Mouse (Mus musculus) embryonic fibroblast, embryonic 13.5 days (primary cell): ENCODE measurements around the gene Gm45837. TPM values are rescaled to one million over a fixed set of nuclear protein-coding genes. Genes with fewer than 3 reads are reported as not detected.

ENCODE experiments used
- H3K27ac ChIP-seq: 2 replicates; pipeline ENCODE4 v1.5.1; 2012; ENCODE audit warnings: low read length, control low read depth, inconsistent platforms; ENCODE audit not compliant: insufficient read depth
- H3K4me1 ChIP-seq: 2 replicates; pipeline ENCODE4 v1.6.1; 2011; ENCODE audit warnings: low read length; ENCODE audit not compliant: control insufficient read depth, insufficient read depth
- H3K4me3 ChIP-seq: 2 replicates; pipeline ENCODE4 v1.5.1; 2011; ENCODE audit warnings: mild to moderate bottlenecking, control low read depth, low read length; ENCODE audit not compliant: insufficient read depth
- CTCF ChIP-seq: IDR thresholded peaks from 2 replicates; pipeline ENCODE4 v1.5.1; 2011; ENCODE audit warnings: mild to moderate bottlenecking, control low read depth, low read length, moderate library complexity, borderline replicate concordance; ENCODE audit not compliant: insufficient read depth
- POLR2A ChIP-seq: IDR thresholded peaks from 2 replicates; pipeline ENCODE4 v1.6.1; 2011; ENCODE audit warnings: low read depth, mild to moderate bottlenecking, control low read depth, low read length, moderate library complexity
- polyA plus RNA-seq: library from polyadenylated mRNA; stranded (reverse); fragments of >200 nt; gene quantifications from 2 replicates; pipeline ENCODE4 v1.2.4, GENCODE M21; 2011; ENCODE audit warnings: low read depth; ENCODE audit not compliant: missing spikeins, insufficient read length

The Gm45837 gene
- 0.54 and 0.95 TPM in 2 replicates for polyA plus RNA-seq

DNA sequence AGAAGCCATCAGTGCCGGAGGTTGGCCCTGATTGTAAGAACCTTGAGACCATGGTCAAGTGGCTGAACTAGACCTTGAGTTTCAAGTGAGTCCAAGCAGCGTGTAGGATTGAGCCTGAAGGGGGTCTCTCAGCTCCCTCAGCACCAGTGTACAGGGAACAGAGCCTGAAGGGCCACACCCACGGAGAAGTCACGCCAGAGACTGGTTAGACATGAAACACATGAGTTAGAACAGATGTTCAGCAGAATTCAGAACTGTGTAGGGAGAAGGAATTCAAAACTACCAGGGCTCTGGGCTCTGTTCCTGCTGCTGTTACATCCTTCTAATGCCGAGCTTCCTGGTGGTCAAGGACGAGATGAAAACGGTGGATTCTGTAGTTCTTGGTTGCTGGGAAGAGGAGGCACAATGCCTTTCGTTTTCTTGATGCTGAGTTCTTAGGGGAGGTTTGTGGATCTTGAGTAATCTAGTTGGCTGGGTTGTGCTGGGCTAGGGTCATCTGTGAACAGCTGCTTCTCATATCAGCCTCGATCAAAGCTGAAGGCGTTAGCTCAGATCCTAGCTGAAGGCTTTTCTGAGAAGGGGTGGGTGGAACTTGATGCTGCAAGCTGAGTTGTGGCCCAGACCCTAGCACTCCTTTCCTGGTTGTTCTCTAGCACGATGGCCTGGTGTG is at the start of gene Gm45837:
TSS of gene Gm45837 (plus strand) at position 620 of the 670 bp plus-strand sequence.
- Histone ChIP-seq H3K4me3 (no peak within 1 kb of the TSS), H3K27ac (no peak within 1 kb of the TSS)
- TF ChIP-seq POLR2A (no peak), CTCF (no peak)

GRCm38 (mm10) chr7:101361021-101361420 is 49.7 kb upstream of the Gm45837 start:
- Histone ChIP-seq H3K4me1 (no peaks in the 10 kb centered on the region), H3K27ac (no peak overlapping the region), H3K4me3 (no peak overlapping the region)
- TF ChIP-seq CTCF (no peak), POLR2A (no peak)

More for the DNA sequence above, at the start of gene Gm45837:
- H3K4me1 ChIP-seq, result peaks cover 3% of the 10 kb centered on the region; the same call in 1 of the 2 replicates

DNA sequence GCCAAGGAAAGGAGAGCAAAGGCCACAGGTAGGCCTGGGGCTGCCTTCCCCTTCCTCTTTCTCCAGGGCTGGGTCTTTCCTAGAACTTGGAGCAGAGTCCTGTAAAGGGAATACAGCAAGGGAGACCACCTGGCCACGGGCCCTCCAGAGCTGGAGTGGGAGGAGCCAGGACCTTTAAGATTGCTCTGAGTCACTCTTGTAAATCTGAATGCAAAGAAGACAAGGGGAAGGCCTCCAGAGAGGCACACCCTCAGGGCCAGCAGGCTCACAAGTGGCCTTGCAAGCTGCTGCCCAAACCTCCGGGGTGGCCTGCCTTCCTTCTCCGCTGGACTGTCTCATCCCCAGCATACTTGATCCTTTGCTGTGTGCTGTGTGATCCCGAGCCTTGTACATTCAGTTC is 48.9 kb upstream of the Gm45837 start:
- Histone ChIP-seq H3K4me1 (no peaks in the 10 kb centered on the region), H3K27ac (no peak overlapping the region), H3K4me3 (no peak overlapping the region)
- no peak for TF ChIP-seq POLR2A
- TF ChIP-seq CTCF, result no peak

DNA sequence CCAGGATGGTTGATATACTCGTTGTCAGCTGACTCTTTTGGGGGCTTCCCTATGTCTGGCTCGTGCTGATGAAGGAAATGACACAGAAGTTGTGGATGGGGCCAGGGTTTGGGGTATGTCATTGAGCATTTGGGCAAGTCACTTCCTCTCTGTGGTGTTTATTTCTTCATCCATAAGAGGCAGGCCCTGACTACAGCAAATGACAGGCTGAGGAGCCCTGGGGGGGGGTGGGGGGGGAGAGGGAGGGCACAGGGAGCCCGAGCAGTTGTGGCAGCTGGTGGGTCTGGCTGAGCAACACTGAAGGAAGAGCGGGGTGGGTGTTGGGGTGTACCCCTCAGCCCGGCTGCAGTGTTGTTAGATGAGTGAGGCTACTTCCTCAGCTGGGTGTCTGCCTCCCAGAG is 47.9 kb upstream of the Gm45837 start:
- Histone ChIP-seq H3K4me3 (no peak overlapping the region), H3K27ac (no peak overlapping the region), H3K4me1 (no peaks in the 10 kb centered on the region)
- no peak for TF ChIP-seq CTCF
- no peak for TF ChIP-seq POLR2A

DNA sequence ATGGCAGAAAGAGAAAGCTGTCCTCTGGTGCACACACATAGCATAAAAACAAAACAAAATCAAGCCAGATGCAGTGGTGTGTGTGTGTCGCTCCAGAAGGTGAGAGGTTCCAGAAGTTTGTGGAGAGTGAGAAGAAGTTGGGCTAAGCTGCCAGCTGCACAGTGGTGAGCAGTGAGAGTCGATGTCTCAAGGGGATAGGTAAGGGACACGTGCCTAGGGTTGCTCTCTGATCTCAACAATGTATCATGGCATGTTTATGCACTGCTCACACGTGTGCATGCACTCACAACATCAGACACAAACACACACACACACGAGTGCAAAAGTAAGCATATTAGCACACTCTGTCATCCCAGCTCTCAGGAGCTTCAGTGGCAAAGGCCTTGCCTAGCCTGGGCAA is 46.8 kb upstream of the Gm45837 start:
- H3K4me3 ChIP-seq, result no peak overlapping the region
- H3K27ac ChIP-seq, result no peak overlapping the region
- no peaks in the 10 kb centered on the region for H3K4me1 ChIP-seq
- no peak for TF ChIP-seq CTCF
- no peak for TF ChIP-seq POLR2A

- no peak overlapping the region for H3K4me3 ChIP-seq
- H3K4me1 ChIP-seq, result no peaks in the 10 kb centered on the region
- H3K27ac ChIP-seq, result no peak overlapping the region
- no peak for TF ChIP-seq CTCF
These were observed 42.5 kb upstream of the Gm45837 start for GRCm38 (mm10) chr7:101367901-101368852.

DNA sequence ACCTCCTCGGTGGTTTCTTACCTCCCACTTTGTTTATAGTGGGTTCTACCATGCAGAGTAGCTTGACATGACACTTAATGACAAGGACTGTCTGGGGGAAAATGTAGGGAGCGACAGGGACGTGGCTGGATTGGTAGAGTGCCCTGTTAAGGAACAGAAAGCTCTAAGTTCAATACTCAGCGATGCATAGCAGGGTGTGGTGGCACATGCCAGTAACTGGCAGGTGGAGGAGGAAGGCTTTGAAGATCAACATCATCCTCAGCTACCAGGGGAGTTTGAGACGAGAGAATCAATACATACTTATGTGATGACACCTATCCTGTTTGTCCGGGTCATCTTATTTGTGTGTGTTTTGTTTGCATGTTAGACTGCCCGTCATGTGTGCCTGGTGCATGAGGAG is 41.0 kb upstream of the Gm45837 start:
- Histone ChIP-seq H3K4me1 (no peaks in the 10 kb centered on the region), H3K27ac (no peak overlapping the region), H3K4me3 (no peak overlapping the region)
- TF ChIP-seq POLR2A (no peak), CTCF (no peak)

- TF ChIP-seq POLR2A, result no peak
- no peak for TF ChIP-seq CTCF
- no peak overlapping the region for H3K27ac ChIP-seq
- H3K4me1 ChIP-seq, result peaks cover 5% of the 10 kb centered on the region; the same call in 1 of the 2 replicates
- H3K4me3 ChIP-seq, result no peak overlapping the region
These were observed 37.6 kb upstream of the Gm45837 start for GRCm38 (mm10) chr7:101373082-101373481.

GRCm38 (mm10) chr7:101374155-101374554 is 36.5 kb upstream of the Gm45837 start:
- TF ChIP-seq POLR2A (no peak), CTCF (no peak)
- Histone ChIP-seq H3K4me1 (peaks cover 7% of the 10 kb centered on the region; the same call in 1 of the 2 replicates), H3K27ac (no peak overlapping the region), H3K4me3 (no peak overlapping the region)

DNA sequence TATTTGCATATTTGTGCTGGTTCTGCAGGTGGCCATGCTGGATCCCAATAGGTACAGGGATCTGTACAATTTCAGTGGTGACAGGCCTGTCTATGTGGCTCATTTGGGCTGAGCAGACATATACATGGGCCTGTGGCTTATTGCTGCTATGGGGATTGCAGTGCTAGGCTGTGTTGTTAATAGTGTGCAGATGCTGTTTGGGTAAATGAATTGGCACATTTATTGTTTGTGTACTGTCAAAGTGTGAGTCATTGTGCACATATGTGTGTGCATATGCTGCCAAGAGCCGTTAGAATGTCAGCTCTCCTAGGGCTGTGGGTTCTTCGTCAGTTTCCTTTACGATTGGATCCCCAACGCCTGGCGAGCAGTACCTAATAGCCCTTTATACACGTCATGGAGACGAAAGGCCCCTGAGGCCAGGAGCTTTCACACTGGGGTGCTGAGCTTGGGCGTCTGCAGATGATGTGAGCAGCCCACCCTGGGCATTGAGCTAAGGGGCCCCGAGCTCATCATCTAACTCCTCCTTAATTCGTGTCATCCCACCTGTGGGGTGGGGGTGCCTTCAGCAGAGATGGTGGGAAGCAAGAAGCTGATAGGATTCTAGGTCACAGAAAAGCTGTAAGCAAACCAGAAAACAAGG is 33.9 kb upstream of the Gm45837 start:
- peaks cover 7% of the 10 kb centered on the region; the same call in 1 of the 2 replicates for H3K4me1 ChIP-seq
- no peak overlapping the region for H3K4me3 ChIP-seq
- TF ChIP-seq POLR2A (no peak), CTCF (no peak)
- no peak overlapping the region for H3K27ac ChIP-seq
